Mouse (Mus musculus) mature B cell (primary cell): ENCODE results near the gene Nr2f6.
"Not testable (repeated sequence)": the region's sequence is repeated elsewhere in the genome, so short reads cannot be mapped to it uniquely, and the experiment has no call there.

Experiments
- in situ Hi-C: fragments of 300-500 bp; cut with MboI; formaldehyde crosslinking; loops from 2 replicates; pipeline ENCODE4 v1.14.3; 2019

Nr2f6 gene

DNA sequence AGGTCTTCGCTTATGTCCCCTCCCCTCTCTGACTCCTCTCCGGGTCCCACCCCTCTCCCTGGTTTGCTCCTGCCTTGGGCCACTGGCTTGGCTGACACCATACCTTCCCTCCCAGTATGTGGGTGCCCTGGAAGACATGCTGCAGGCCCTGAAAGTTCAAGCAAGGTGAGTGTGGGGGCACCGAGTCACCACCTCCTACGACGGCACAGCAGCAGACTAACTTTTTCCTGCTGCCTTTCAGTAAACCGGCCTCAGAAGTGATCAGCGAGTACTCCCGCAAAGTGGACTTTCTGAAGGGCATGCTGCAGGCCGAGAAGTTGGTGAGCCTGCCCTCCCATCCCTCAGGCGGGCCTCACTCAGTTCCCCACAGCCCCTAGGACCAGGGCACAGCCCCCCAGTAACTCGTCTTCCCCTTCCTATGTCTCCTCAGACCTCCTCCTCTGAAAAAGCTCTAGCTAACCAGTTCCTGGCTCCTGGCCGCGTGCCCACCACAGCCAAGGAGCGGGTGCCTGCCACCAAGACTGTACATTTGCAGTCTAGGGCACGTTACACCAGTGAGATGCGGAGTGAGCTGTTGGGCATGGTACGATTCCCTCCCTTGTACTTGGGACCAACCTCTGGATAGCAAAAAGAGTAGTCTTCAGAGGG lies 14.1 kb downstream of the Nr2f6 start:
- in situ Hi-C loops = no loop called here

DNA sequence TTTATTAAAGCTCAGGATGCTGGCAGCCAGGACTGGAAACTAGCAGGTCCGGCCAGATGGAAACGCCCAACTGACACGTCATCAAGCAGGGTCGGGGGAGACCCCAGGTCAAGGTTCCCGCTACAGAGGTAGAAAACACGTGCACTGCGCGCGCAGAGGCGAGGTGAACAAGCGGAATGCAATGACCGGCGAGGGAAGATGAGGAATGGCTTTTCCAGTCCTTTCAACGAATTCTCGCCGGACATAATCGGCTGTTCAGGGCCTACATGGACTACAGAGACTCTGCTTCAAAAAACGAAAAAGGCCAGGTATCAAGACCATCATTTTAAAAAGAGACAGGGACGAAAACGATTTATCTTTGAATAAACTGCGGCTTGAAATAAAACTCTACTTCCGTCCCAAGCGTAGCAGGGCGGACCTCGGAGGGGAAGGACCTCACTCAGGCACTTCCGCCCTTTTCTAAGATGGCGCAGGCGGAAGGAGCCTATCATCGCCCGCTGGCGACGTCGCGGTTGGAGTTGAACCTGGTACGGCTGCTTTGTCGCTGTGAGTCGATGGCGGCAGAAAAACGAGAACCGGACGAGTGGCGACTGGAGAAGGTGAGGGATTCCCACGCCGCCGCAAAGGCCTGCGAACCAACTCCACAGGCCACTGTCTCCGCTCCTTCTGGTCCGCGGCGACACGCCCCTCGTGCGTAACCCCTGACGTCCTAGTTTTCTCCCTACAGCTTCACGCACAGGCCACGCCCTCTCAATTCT lies 14.8 kb downstream of the Nr2f6 start, which contains the start of gene Use1:
Use1 (plus strand) TSS at position 78 of the 758 bp plus-strand sequence.
- in situ Hi-C loops = no loop called here

- in situ Hi-C loops = no loop called here
Measured at GRCm38 (mm10) chr8:71358026-71358425, 23.7 kb downstream of the Nr2f6 start.

GRCm38 (mm10) chr8:71351520-71351919 lies 30.2 kb downstream of the Nr2f6 start:
- in situ Hi-C loops = no loop called here

DNA sequence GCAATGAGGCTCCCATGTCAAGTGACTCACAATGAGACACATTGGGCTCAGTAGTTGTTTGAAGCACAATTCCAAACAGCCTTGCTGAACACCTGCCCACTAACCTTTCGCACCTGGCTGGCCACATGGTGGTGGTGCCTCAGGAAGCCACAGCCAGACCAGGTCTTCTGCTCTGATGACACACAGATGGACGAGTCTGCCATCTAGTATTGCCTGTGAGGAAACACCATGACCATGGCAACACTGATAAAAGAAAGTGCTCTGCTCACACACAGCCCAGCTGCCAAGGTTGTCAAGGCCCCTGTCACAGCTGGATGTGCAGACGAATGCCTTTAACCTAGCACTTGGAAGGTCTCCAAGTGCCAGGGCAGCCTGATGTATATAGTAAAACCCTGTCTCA lies 30.6 kb downstream of the Nr2f6 start:
- in situ Hi-C loops = no loop called here

DNA sequence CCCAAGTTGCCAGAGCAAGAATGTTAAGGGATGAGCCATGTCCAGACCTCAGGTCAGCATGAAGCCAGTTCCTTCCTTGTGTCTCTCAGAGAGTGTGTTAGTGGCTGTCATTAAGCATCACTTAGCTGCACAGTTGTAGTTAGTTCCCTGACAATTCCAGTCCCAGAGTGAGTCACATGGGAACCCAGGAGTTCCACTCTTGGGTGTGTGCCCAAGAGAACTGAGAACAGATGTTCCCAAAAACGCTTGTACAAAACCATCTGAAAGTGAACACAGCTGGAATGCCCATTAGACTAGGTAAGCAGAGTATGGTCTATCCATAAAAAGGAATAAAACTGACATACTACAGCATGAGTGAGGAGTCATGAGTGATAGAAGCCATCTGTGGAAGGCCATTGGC lies 35.2 kb downstream of the Nr2f6 start:
- in situ Hi-C loops = no loop called here

DNA sequence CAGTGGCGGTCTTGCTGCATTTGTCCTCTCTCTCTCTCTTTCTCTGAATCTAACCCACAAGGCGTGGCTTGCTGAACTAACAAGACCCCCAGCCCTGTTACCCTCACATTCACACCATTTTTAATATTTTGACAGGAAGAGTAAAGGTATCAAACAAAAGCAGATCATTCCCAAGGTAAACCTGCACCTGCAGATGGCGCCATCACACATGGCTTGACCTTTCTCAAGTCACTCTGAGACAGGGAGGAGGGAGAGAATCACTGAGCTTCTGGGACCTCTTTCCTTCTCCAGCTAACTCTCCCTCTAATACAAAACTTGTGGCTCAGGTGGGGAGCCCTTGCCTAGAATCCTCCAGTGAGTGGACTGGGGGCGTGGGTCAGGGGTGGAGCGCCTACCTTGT lies 41.1 kb downstream of the Nr2f6 start:
- in situ Hi-C loops = no loop called here

- in situ Hi-C loops = not testable (repeated sequence)
Measured at GRCm38 (mm10) chr8:71337834-71338233, 43.9 kb downstream of the Nr2f6 start.

DNA sequence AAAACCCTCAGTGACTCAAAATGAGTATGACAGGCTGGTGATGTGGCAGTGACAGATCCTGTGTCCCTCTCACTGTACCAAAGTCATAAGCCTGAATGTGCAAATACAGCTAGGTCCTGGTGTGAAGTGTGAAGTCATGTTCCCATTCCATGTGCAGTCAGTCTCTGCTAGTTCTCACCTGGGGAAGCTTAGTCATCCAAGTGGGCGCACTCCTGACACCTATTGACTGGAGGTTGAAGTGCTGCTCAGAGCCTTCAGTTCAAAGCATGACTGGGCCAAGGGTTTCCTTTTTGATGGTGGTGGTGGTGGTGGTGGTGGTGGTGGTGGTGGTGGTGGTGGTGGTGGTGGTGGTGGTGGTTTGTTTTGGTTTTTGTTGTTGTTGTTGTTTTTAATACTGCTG lies 56.9 kb downstream of the Nr2f6 start:
- in situ Hi-C loops = no loop called here
